Mouse (Mus musculus) Patski (cell line): ENCODE results near the gene Tec. TPM values are rescaled to one million over a fixed set of nuclear protein-coding genes. Genes with fewer than 3 reads are reported as not detected.

Source experiments
- ATAC-seq: fragments of 100-300 bp; one replicate; pipeline ENCODE4 v1.8.0; 2021
- CTCF ChIA-PET: fragments of 350-600 bp; sonication (Branson Sonifier 250); formaldehyde crosslinking; loops from one replicate; lab custom pipeline; 2022; ENCODE audit warnings: inconsistent platforms; lab: Charles Lee
- POLR2A ChIA-PET: fragments of 350-600 bp; sonication (Branson Sonifier 250); formaldehyde crosslinking; loops from one replicate; lab custom pipeline; 2022; ENCODE audit warnings: antibody characterized with exemption, inconsistent platforms; lab: Charles Lee
- DNase-seq: peaks from one replicate; pipeline ENCODE4 v3.0.0-alpha.2; 2011; ENCODE audit warnings: low read depth, low spot score
- H3K27me3 ChIP-seq: fragments of 371-371 bp; one replicate; pipeline ENCODE4 v1.5.1; 2021
- CTCF ChIP-seq: fragments of 100-300 bp; IDR thresholded peaks from one replicate; pipeline ENCODE4 v1.5.1; 2021
- in situ Hi-C: fragments of 300-500 bp; cut with MboI; formaldehyde crosslinking; loops from 3 replicates; pipeline ENCODE4 v1.11.1; 2018; ENCODE audit warnings: low pct_unique_long_range_greater_than_20kb, mixed read lengths
- polyA plus RNA-seq: library from polyadenylated mRNA; unstranded; gene quantifications from one replicate; pipeline ENCODE4 v1.2.3, GENCODE M21; 2021

Tec gene
- polyA plus RNA-seq, 1 experiment from 2014 or later: 8.3 TPM

- DNase-seq (no peak), ATAC-seq (no peak)
- CTCF ChIA-PET: interaction anchor here (2.0 kb wide), 1 partner anchor 17 kb away, joined by 6 read pairs; no protein-coding TSS in a partner anchor
- TF ChIP-seq CTCF: no peak
- POLR2A ChIA-PET: no interaction called here
- in situ Hi-C loops: no loop called here
- H3K27me3 ChIP-seq: peaks cover 7% of the 10 kb centered on the region
Measured at GRCm38 (mm10) chr5:72908324-72908936, 40.1 kb upstream of the Tec start.

GRCm38 (mm10) chr5:72907402-72907801 lies 39.1 kb upstream of the Tec start:
- in situ Hi-C loops: no loop called here
- no peak for TF ChIP-seq CTCF

GRCm38 (mm10) chr5:72904903-72905790 lies 36.9 kb upstream of the Tec start:
- POLR2A ChIA-PET: interaction anchor here (1.5 kb wide), 1 partner anchor 10 kb away, joined by 3 read pairs; no protein-coding TSS in a partner anchor
- ATAC-seq: peak; percentile 93
- in situ Hi-C loops: loop anchor here (5.0 kb wide), 1 partner anchor 162 kb away; no protein-coding TSS in a partner anchor
- CTCF ChIA-PET: interaction anchor here (1.3 to 2.2 kb wide), 3 partner anchors 10 to 105 kb away, joined by 4 to 7 read pairs (median 5); no protein-coding TSS in a partner anchor
- DNase-seq: peak; percentile 77
- H3K27me3 ChIP-seq: no peaks in the 10 kb centered on the region
- TF ChIP-seq CTCF: no peak

More at GRCm38 (mm10) chr5:72907402-72907801, 39.1 kb upstream of the Tec start:
- ATAC-seq: no peak
- H3K27me3 ChIP-seq: peaks cover 7% of the 10 kb centered on the region
- no peak for DNase-seq
- ChIA-PET CTCF (interaction anchor here (2.0 kb wide), 1 partner anchor 16 kb away, joined by 6 read pairs; no protein-coding TSS in a partner anchor), POLR2A (no interaction called here)

GRCm38 (mm10) chr5:72902876-72903516 lies 34.7 kb upstream of the Tec start:
- in situ Hi-C loops: loop anchor here (5.0 kb wide), 1 partner anchor 164 kb away; no protein-coding TSS in a partner anchor
- no peak for TF ChIP-seq CTCF
- ChIA-PET CTCF (interaction anchor here (1.5 to 2.0 kb wide), 5 partner anchors 8 to 103 kb away, joined by 4 to 6 read pairs (median 4); no protein-coding TSS in a partner anchor), POLR2A (no interaction called here)
- no peak for ATAC-seq
- DNase-seq: no peak
- no peaks in the 10 kb centered on the region for H3K27me3 ChIP-seq

GRCm38 (mm10) chr5:72902312-72902711 lies 34.0 kb upstream of the Tec start:
- POLR2A ChIA-PET: interaction anchor here (0.5 kb wide), 1 partner anchor 25 kb away, joined by 3 read pairs; no protein-coding TSS in a partner anchor

GRCm38 (mm10) chr5:72901866-72902265 lies 33.6 kb upstream of the Tec start:
- H3K27me3 ChIP-seq: no peaks in the 10 kb centered on the region
- ATAC-seq (no peak), DNase-seq (no peak)
- no peak for TF ChIP-seq CTCF
- in situ Hi-C loops: loop anchor here (5.0 kb wide), 1 partner anchor 165 kb away; no protein-coding TSS in a partner anchor
- POLR2A ChIA-PET: interaction anchor here (0.5 to 0.7 kb wide), 2 partner anchors 25 to 114 kb away, joined by 3 read pairs; no protein-coding TSS in a partner anchor
- CTCF ChIA-PET: interaction anchor here (1.5 to 2.0 kb wide), 3 partner anchors 7 to 10 kb away, joined by 4 to 6 read pairs (median 6); no protein-coding TSS in a partner anchor

More at GRCm38 (mm10) chr5:72902312-72902711, 34.0 kb upstream of the Tec start:
- in situ Hi-C loops: loop anchor here (5.0 kb wide), 1 partner anchor 165 kb away; no protein-coding TSS in a partner anchor
- DNase-seq (no peak), ATAC-seq (no peak)
- CTCF ChIA-PET: interaction anchor here (1.5 to 2.0 kb wide), 3 partner anchors 8 to 11 kb away, joined by 4 to 6 read pairs (median 6); no protein-coding TSS in a partner anchor
- no peak for TF ChIP-seq CTCF
- H3K27me3 ChIP-seq: no peaks in the 10 kb centered on the region

- ChIA-PET CTCF (interaction anchor here (1.6 kb wide), 1 partner anchor 85 kb away, joined by 3 read pairs; no protein-coding TSS in a partner anchor), POLR2A (no interaction called here)
- in situ Hi-C loops: loop anchor here (10.0 kb wide), 1 partner anchor 544 kb away; no protein-coding TSS in a partner anchor
- no peak for ATAC-seq
- no peak for TF ChIP-seq CTCF
- no peak for DNase-seq
- H3K27me3 ChIP-seq: no peaks in the 10 kb centered on the region
Measured at GRCm38 (mm10) chr5:72899255-72899654, 31.0 kb upstream of the Tec start.

GRCm38 (mm10) chr5:72897998-72898397 lies 29.7 kb upstream of the Tec start:
- CTCF ChIA-PET: no interaction called here
- POLR2A ChIA-PET: no interaction called here
- in situ Hi-C loops: loop anchor here (10.0 kb wide), 1 partner anchor 543 kb away; no protein-coding TSS in a partner anchor
- TF ChIP-seq CTCF: no peak
- no peaks in the 10 kb centered on the region for H3K27me3 ChIP-seq
- no peak for DNase-seq
- no peak for ATAC-seq

GRCm38 (mm10) chr5:72896478-72897279 lies 28.4 kb upstream of the Tec start:
- ChIA-PET CTCF (no interaction called here), POLR2A (no interaction called here)
- ATAC-seq: no peak
- H3K27me3 ChIP-seq: no peaks in the 10 kb centered on the region
- DNase-seq: no peak
- no peak for TF ChIP-seq CTCF
- in situ Hi-C loops: loop anchor here (10.0 kb wide), 1 partner anchor 542 kb away; no protein-coding TSS in a partner anchor
